Mouse (Mus musculus): ENCODE results near the gene Heg1. TPM values are rescaled to one million over a fixed set of nuclear protein-coding genes. Genes with fewer than 3 reads are reported as not detected.
A peak's percentile ranks its signal among the peaks of the same experiment; 100 is the strongest.

The Heg1 gene
- polyA plus RNA-seq, 1 experiment, result 34.7 TPM

- Histone ChIP-seq H3K4me1 (ENCODE audit: control insufficient read depth, insufficient read depth, insufficient read length, low read length) (no peaks in the 10 kb centered on the region; the same call in 1 of the 2 replicates), H3K27ac (replicated peaks; ENCODE audit: low read depth, low read length) (no peak overlapping the region), H3K4me3 (ENCODE audit: insufficient read depth, low read depth, low read length) (no peak overlapping the region)
Measured at GRCm38 (mm10) chr16:33736746-33737145, 52.6 kb downstream of the Heg1 start.

GRCm38 (mm10) chr16:33738949-33739719, 55.0 kb downstream of the Heg1 start:
- H3K4me3 ChIP-seq (ENCODE audit: insufficient read depth, low read depth, low read length), result no peak overlapping the region
- H3K4me1 ChIP-seq (ENCODE audit: control insufficient read depth, insufficient read depth, insufficient read length, low read length), result no peaks in the 10 kb centered on the region
- H3K27ac ChIP-seq (replicated peaks; ENCODE audit: low read depth, low read length), result no peak overlapping the region

GRCm38 (mm10) chr16:33739802-33740201, 55.6 kb downstream of the Heg1 start:
- H3K4me1 ChIP-seq (ENCODE audit: control insufficient read depth, insufficient read depth, insufficient read length, low read length), result no peaks in the 10 kb centered on the region
- H3K4me3 ChIP-seq (ENCODE audit: insufficient read depth, low read depth, low read length), result no peak overlapping the region
- no peak overlapping the region for H3K27ac ChIP-seq (replicated peaks; ENCODE audit: low read depth, low read length)

GRCm38 (mm10) chr16:33740416-33740815, 56.2 kb downstream of the Heg1 start:
- no peaks in the 10 kb centered on the region for H3K4me1 ChIP-seq (ENCODE audit: control insufficient read depth, insufficient read depth, insufficient read length, low read length)
- H3K27ac ChIP-seq (replicated peaks; ENCODE audit: low read depth, low read length), result no peak overlapping the region

GRCm38 (mm10) chr16:33741795-33742194, 57.6 kb downstream of the Heg1 start:
- Histone ChIP-seq H3K4me3 (ENCODE audit: insufficient read depth, low read depth, low read length) (no peak overlapping the region), H3K4me1 (ENCODE audit: control insufficient read depth, insufficient read depth, insufficient read length, low read length) (no peaks in the 10 kb centered on the region), H3K27ac (replicated peaks; ENCODE audit: low read depth, low read length) (no peak overlapping the region)

More at GRCm38 (mm10) chr16:33740416-33740815, 56.2 kb downstream of the Heg1 start:
- no peak overlapping the region for H3K4me3 ChIP-seq (ENCODE audit: insufficient read depth, low read depth, low read length)

- no peak overlapping the region for H3K4me3 ChIP-seq (ENCODE audit: insufficient read depth, low read depth, low read length)
- no peaks in the 10 kb centered on the region for H3K4me1 ChIP-seq (ENCODE audit: control insufficient read depth, insufficient read depth, insufficient read length, low read length)
Measured at GRCm38 (mm10) chr16:33742233-33742632, 58.1 kb downstream of the Heg1 start.

GRCm38 (mm10) chr16:33744622-33745419, 60.7 kb downstream of the Heg1 start:
- Histone ChIP-seq H3K27ac (replicated peaks; ENCODE audit: low read depth, low read length) (no peak overlapping the region), H3K4me3 (ENCODE audit: insufficient read depth, low read depth, low read length) (no peak overlapping the region), H3K4me1 (ENCODE audit: control insufficient read depth, insufficient read depth, insufficient read length, low read length) (no peaks in the 10 kb centered on the region)

More at GRCm38 (mm10) chr16:33742233-33742632, 58.1 kb downstream of the Heg1 start:
- no peak overlapping the region for H3K27ac ChIP-seq (replicated peaks; ENCODE audit: low read depth, low read length)

GRCm38 (mm10) chr16:33745457-33745856, 61.3 kb downstream of the Heg1 start:
- Histone ChIP-seq H3K27ac (replicated peaks; ENCODE audit: low read depth, low read length) (no peak overlapping the region), H3K4me3 (ENCODE audit: insufficient read depth, low read depth, low read length) (no peak overlapping the region), H3K4me1 (ENCODE audit: control insufficient read depth, insufficient read depth, insufficient read length, low read length) (no peaks in the 10 kb centered on the region)

- H3K27ac ChIP-seq (replicated peaks; ENCODE audit: low read depth, low read length), result no peak overlapping the region
- no peaks in the 10 kb centered on the region for H3K4me1 ChIP-seq (ENCODE audit: control insufficient read depth, insufficient read depth, insufficient read length, low read length)
- no peak overlapping the region for H3K4me3 ChIP-seq (ENCODE audit: insufficient read depth, low read depth, low read length)
Measured at GRCm38 (mm10) chr16:33746074-33746676, 62.0 kb downstream of the Heg1 start.

GRCm38 (mm10) chr16:33747346-33747954, 63.3 kb downstream of the Heg1 start:
- Histone ChIP-seq H3K27ac (replicated peaks; ENCODE audit: low read depth, low read length) (no peak overlapping the region), H3K4me1 (ENCODE audit: control insufficient read depth, insufficient read depth, insufficient read length, low read length) (no peaks in the 10 kb centered on the region)

GRCm38 (mm10) chr16:33747994-33748393, 63.8 kb downstream of the Heg1 start:
- Histone ChIP-seq H3K4me1 (ENCODE audit: control insufficient read depth, insufficient read depth, insufficient read length, low read length) (peaks cover under 1% of the 10 kb centered on the region; the same call in 1 of the 2 replicates), H3K27ac (replicated peaks; ENCODE audit: low read depth, low read length) (no peak overlapping the region), H3K4me3 (ENCODE audit: insufficient read depth, low read depth, low read length) (no peak overlapping the region)

More at GRCm38 (mm10) chr16:33747346-33747954, 63.3 kb downstream of the Heg1 start:
- H3K4me3 ChIP-seq (ENCODE audit: insufficient read depth, low read depth, low read length), result no peak overlapping the region

GRCm38 (mm10) chr16:33751152-33751551, 67.0 kb downstream of the Heg1 start:
- peaks cover 2% of the 10 kb centered on the region; the same call in 1 of the 2 replicates for H3K4me1 ChIP-seq (ENCODE audit: control insufficient read depth, insufficient read depth, insufficient read length, low read length)
- no peak overlapping the region for H3K27ac ChIP-seq (replicated peaks; ENCODE audit: low read depth, low read length)
- H3K4me3 ChIP-seq (ENCODE audit: insufficient read depth, low read depth, low read length), result no peak overlapping the region

GRCm38 (mm10) chr16:33751590-33751989, 67.4 kb downstream of the Heg1 start:
- no peak overlapping the region for H3K4me3 ChIP-seq (ENCODE audit: insufficient read depth, low read depth, low read length)
- peaks cover 2% of the 10 kb centered on the region; the same call in 1 of the 2 replicates for H3K4me1 ChIP-seq (ENCODE audit: control insufficient read depth, insufficient read depth, insufficient read length, low read length)
- no peak overlapping the region for H3K27ac ChIP-seq (replicated peaks; ENCODE audit: low read depth, low read length)

GRCm38 (mm10) chr16:33752904-33753578, 68.9 kb downstream of the Heg1 start:
- Histone ChIP-seq H3K27ac (replicated peaks; ENCODE audit: low read depth, low read length) (peak overlapping the region; percentile 95), H3K4me1 (ENCODE audit: control insufficient read depth, insufficient read depth, insufficient read length, low read length) (peaks cover 2% of the 10 kb centered on the region; the same call in 1 of the 2 replicates), H3K4me3 (ENCODE audit: insufficient read depth, low read depth, low read length) (no peak overlapping the region)

Data from brown adipose tissue, adult 24 weeks (tissue).